Mouse (Mus musculus) heart, adult 11 months (tissue): ENCODE data around the gene Ntrk3.
A peak's percentile ranks its signal among the peaks of the same experiment; 100 is the strongest.

Source experiments
- DNase-seq: peaks from one replicate; pipeline ENCODE4 v3.0.0; 2022

Gene Ntrk3

DNA sequence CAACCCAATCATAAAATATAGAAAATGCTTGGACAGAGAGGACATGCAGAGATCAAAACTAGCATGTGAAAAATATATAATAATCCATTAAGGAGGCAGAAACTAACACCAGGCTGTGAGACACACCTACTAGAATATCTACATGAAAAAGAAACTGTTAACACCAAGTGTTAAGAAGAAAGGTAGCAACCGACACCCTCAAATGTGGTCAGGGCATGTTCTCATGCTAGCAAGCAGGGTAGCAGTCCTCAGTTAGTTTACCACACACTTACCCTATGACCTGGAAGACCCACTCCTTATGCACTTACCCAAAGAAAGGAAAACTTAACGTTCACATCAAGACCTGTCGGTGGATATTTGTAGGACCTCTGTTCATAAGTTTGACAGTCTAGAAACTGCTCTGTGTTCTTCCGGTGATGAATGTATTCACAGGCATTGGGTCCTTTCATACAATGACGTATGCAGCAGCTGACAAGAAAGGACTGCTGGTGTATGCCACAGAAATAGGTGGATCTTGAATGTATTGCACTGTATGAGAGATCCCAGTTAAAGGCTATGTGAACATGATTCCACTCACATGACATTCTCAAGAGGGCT, at the start of gene Ntrk3:
Gene Ntrk3 (minus strand): TSS at position 399 of the 597 bp plus-strand sequence.
- no peak for DNase-seq

DNA sequence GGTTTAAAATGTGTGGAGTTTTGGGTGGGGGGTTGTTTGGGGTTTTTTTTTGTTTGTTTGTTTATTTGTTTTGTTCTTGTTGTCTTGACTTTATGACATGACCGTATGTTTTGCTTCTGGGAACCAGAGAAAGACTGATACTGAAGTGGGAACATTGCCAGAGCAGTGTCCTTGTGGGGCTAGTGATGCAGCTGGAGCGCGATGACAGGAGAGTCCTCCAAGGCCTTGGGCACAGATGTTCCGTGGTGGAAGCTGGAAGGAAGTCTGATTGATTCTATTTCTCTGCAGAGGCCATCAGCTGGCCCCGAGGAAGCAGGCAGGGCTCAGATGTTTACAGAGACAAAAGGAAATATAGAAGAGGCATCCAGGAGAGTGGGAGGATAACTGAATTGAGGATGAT, 48.1 kb upstream of the Ntrk3 start:
- DNase-seq, result no peak

DNA sequence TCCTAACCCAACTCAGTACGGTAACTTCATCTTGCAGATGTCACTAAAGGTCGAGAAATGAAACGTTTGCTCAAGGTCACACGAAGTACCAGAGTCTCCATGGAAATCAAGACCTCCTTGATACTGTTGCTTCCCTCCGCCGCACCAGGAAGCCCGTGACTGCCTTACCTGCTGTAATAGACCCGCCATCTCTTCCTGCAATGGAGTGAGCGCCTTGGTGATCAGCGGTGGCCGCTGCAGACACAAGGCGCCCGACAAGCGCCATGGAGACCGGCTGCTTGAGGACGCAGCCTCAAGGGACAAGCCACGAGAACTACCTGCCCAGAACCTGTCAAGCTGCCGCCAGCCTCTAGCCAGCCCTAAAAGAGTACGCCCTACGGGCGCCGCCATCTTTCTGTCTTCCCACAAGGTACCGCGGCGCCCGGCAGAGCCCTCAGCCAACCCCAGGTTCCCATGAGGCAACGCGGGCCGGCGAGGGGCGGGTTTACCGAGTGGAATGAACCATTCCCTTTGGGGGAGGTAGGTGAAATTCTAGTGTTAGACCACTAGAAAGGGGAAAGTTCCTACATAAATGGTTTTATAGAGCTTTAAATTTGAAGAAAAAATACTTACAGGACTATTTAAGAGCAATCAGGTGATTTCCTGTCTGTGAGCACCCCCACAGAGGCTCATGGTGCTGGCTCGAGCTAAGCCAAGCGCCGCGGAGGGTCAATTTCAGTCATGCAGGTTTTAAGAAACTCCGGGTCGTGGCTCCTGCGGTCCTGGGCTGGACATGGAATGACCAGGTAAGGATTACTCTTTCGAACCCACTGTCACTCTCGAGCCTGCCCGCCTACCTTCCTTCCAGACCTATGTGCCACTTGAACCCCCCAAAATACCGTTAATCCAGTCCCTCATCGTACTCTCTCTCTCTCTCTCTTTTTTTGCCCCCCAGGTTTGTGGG, 45.1 kb upstream of the Ntrk3 start, which contains the start of the genes Mrps11 and Mrpl46:
Gene Mrps11 (plus strand): TSS at position 481 of the 943 bp plus-strand sequence.
Gene Mrpl46 (minus strand): TSS at position 893 of the 943 bp plus-strand sequence.
- peak; percentile 98 for DNase-seq

DNA sequence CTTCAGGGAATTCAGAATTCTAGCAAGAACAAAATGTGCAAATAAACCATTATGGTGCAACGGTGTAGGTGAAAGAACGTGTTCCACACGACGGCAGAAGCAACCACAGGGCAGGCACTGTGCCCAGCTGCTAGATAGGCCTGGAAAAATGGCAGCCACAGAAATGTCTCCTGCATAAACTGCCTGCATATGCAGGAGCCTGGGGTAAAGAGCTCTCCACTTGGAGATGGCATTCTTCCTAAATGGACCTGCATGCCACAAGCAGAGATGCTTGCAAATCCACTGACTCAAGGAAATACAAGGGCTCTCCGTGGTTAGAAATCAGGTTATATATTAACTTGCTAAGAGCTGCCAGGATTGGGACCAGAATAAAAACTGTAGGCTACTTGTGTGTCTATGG, 40.9 kb upstream of the Ntrk3 start:
- DNase-seq, result peak; percentile 67

DNA sequence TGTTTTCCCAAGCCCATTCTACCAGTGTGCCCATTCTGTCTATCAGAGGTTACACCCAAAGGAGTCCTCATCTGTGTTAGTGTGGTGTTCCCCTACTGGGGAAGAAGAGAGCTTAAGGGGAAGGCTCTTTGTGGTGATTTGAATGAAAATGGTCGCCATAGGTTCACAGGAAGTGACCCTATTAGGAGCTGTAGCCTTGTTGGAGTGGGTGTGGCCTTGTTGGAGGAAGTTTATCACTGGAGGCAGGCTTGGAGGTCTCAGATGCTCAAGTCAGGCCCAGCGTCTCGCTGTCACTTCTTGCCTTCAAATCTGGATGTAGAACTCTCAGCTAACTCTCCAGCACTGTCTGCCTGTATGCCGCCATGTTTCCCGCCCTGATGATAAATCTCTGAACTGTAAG, 33.1 kb upstream of the Ntrk3 start:
- peak; percentile 80 for DNase-seq

DNA sequence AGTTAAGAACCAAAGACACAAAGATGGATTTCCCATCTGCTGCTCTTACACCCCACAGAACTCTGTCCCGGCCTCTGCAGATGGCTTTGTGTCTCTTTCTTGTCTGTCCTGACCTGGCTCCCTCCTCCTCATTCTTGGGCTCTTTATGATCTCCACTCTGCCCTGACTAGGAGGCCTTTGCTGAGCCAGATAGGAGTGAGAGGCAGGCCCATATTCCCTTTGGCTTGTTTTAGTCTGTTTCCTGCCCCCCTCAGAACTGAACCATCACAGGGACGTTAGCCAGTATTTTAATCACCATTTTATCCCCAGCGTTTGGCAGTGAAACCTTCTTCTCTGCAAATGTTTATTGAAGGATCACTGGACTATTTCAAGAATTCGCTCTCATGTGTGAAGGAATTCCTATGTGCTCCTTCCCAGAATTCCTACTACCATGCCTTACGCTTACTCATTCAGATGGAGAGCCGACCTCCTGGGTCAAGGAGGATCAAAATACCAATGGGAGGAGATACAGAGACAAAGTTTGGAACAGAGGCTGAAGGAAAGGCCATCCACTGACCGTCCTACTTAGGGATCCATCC, 31.4 kb upstream of the Ntrk3 start:
- peak; percentile 53 for DNase-seq

DNA sequence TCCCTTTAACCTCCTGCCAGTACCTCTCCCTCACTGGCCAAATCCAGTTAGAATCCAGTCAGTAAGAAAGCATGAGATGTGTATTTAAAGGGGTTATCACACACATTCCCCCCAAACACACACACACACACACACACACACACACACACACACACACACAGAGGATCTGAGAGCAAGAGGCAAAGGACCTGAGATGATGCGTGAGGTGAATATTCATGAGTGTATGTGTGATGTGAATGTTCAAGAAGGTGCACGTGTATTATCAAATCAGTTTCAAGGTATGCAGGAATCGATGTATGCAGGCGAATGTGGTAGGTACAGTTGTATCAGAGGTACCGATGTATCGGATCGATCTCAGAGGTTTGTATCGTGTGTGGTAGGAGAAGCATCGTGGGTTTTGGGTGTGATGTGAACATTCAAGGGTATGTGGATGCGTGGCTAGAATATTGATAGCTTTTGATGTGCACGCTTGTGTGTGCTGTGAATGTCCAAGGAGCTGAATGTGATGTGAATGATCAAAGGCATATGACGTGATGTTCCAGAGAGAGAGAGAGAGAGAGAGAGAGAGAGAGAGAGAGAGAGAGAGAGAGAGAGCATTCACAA, 30.2 kb upstream of the Ntrk3 start:
- DNase-seq, result peak; percentile 37

DNA sequence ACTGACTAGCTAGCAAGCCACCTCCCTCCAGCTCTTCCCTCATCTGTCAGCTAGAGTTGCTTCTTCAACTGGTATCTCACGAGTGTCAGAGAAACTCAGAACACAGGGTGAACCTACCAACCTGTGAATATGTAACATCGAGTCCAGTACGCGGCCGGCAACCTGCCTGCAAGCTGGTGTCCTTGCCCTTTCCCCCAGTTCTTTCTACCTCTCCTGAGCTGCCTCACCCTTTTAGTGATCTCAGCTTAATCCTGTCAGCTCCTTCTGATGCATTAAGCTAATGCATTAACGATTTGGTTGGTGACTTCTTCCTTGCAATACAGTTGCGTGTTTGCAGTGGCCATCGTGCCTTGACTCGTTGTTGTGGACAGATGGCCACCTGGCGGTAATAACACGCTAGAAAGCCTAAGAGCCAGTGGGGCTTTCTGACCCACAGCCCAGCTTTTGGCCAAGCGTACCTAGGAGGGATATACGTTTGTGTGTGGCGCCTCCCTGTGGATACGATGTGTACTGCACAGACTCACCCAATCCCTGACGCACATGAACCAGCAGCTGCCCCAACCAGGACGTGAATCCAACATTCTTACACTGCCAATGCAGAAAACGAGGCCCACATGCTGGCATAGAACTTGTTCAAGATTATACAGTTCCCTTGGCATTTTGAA, 28.3 kb upstream of the Ntrk3 start:
- DNase-seq, result peak; percentile 90

DNA sequence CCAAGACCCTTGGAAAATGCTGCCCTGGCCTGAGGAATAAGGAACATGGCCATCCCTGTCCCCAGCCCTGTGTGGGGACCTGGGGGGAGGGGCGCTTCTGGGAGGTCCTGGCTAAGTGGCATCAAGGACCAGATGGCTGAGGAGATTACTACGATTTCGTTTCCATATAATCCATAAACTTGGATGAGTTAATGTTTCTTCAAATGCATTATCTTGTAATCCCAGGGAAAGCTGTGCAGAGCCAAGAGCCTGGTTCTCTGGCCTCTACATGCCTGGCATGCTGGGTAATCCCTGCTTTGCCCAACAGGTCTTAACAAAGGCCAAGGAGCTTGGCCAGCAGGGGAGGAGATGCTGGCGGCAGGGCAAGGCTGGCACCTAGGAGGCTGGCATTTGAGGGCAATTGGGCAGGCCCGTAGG, 27.4 kb upstream of the Ntrk3 start:
- peak; percentile 45 for DNase-seq

DNA sequence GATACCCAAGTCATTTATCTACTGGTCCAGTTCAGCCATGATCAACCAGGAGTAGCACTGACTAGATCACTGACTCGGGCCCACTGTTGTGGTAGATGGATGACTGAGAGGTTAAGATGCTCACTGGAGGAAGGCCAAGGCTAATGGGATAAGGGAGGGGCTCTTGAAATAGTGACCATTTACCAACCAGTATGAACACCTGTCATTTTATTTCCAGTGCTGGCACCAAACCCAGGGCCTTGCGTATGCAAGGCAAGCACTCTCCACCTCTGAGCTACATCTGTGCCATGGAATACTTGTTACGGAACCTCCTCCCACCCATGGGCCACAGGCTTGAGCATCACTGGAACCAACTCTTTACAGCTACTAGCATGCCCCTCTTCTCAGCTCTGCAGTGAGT, 26.0 kb upstream of the Ntrk3 start:
- DNase-seq, result no peak

DNA sequence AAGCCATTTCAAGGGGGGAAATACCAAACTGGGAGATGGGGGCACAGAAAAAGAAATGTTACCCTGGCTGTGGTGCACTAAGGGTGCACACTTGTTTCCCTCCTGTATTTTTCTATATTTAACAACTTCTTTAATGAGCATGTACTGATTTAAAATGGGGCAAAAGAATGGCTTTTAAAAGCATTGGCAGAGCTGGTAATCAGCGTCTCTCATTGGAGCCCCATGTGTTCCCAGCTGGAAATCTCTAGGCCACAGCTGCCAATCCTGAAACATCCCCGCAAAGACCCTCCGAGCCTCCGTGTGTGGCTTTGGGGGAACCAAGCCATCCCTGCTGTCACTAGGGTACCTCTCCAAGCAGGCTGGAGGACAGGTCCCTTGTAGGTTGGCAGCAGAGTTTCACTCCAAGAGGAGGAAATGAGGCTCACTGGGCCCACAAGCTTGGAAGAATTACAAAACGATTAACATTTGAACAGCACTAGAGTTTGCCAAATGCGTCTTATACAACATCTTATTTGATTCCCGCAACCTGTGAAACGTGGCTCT, 16.7 kb upstream of the Ntrk3 start:
- DNase-seq, result peak; percentile 86

DNA sequence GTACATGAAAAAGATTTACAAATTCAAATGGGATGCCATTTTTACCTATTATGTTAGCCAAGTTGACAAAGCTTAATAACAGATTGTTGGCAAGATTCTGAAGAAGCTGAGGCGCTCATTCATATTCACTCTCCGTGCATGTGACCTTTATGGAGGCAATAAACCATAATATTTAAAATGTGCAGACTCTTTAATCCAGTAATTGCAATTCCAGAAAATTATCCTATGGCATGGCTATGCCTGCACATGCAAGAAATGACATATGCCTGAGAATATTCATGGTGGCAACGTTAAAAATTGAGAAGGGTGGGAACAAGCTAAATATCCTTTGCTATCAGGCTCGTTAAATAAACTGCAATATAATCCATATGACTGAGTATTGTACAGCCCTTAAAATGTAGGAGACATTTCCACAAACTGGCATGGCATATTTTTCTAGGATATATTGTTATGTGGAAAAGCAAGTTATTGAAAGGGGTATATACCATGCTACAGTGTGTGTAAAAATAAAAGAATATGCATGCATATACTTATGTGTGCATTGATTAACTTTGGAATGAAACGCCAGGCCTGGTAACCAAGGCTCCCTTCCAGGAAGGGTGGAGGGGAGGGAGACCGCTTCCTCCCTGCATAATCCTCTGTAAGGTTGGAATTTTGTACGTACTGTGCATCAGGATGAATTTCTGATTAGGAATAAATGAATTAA, 16.1 kb upstream of the Ntrk3 start:
- peak; percentile 11 for DNase-seq

DNA sequence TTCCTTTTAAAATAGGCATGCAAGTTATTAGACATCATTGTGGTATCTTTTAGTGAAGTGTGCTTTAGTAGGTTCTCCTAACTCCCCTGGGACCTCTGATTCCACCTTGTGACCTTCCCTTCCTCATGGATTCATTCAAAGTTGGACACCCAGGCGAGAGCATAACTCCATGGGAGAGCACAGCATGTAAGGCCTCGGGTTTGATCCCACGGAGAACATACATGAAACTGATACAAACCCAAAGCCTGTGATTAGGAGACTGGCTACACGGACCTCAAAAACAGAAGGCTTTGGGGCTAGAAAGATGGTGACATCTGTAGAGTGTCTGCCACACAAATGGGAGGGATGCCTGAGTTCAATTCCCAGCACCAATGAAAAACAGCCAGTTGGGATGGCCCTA, 15.1 kb upstream of the Ntrk3 start:
- peak; percentile 65 for DNase-seq

DNA sequence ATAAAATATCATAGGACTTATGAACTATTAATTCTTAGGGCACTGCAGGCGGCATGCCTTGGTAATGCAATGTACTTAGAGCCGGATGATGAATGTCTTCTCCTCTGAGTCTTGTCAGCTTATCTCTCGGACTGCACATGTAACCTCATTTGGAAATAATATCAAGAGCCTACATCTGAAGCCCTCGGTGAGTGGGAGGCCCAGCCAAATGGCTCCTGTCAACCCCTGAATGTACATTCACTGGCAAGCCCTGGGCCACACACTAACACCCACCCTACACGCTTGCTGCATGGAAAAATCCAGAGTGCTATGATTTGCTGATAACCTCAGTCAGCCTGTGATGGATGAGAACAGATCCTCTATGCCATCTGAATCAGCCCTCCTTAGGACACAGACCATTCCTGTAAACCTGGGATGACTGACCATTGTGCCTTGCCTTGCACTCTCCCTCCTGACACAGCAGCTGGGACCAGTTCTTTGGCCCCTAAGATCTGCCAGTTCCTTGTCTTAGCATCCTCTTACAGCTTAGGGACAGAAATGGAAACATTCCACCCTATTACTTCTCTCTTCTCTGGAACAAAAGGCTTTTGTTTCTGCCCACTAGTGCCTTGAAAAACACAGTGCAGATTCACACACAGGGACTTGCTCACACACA, 6.0 kb upstream of the Ntrk3 start:
- no peak for DNase-seq

DNA sequence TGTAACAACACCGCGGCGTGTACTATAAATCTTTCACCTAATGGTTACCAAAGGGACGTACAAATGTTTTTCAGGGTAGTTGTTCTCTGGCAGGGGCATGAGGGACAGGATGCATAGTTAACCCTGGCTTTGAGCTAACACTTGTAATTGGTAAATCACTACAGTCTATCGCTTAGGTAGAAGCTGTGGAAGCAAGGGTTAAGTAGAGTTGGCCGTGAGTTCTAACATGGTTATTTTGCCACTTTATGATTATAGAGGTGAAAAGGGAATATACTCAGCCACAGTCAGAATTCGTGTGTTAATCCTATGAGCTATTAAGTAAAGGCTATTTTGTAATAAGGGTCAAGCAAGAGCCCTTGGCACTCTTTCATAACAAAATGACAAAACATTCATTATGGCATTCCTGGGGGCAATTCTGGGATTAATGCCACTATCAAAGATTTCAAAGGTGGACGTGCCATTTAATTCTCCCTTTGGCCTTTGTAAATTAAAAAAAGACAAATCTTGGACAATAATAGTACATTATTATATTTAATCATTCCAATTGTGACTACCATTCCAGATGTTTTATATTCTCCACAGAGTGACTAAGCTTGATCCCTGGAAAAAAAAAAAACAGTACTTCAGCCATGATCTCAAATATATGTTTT, 1.7 kb upstream of the Ntrk3 start:
- no peak for DNase-seq

DNA sequence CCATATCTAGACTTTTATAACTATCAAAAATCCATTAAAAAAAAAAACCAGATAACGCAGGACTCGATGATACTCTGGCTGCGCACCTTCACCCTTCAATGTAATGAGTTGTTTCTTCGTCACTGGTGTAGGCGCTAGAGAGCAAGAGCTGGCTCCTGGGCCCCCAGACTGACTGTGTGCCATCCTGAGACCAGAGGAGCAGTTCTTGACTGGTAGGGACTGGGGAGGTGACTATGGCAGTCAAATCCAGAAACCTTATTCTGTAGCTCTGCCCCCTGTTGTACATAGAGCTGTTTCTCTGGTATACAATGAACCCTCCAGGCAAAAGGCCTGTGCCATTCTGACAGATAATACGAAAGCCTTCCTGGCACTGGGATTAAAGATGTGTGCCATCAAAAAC, 616 bp downstream of the Ntrk3 start:
- no peak for DNase-seq

DNA sequence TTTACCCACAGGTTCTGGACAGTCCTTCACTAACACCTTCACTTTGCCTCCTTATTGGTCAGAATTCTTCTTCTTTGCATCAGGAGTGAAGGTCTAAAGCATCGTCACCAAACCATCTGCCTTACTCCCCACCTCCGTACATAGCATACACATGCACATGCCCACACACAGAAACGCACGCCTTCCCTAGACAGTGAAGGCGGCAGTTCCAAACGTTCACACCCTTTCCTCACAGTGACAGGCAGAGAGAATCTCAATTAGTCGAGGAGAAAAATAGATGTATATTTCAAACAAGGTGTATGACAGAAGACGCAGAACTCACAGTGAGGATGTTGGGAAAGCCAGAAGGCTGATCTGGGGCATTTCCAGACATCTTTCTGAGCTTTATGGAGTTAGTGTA, 6.4 kb downstream of the Ntrk3 start:
- DNase-seq, result no peak

DNA sequence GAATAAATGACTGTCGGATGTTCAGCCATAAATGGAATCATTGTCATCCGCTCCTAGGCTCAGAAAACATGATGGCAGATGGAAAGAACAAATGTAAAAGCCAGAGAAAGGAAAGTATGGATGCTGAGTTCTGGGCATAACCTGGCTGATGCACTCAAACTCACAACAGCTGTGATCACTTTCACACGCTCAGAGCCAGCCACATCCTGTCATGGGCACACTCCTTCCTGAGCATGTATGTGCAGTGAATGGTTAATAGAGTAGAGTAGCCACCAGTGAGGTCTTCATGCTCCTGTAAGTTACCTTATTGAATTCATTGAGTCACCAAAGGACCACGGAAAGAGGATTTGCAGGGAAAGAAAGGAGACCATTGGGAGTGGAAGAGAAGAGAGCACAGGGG, 13.2 kb downstream of the Ntrk3 start:
- DNase-seq, result no peak

DNA sequence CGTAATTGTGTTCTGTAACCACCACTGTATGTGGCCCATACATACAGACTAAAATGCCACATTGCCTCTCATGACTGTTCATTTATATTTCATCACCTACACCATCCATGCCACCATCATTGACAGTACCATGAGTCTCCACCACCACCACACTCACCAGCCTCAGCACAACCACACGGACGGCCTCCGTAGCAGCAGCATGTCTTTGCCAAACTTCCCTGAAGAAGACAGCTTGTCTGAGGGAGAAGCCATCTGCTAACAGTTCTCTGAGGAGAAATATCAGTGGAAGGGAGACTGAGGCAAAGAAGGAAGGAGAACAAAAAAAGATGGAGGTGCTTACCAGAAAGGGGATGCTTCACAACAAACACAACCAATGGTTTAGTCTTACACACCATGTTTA, 15.8 kb downstream of the Ntrk3 start:
- peak; percentile 57 for DNase-seq

DNA sequence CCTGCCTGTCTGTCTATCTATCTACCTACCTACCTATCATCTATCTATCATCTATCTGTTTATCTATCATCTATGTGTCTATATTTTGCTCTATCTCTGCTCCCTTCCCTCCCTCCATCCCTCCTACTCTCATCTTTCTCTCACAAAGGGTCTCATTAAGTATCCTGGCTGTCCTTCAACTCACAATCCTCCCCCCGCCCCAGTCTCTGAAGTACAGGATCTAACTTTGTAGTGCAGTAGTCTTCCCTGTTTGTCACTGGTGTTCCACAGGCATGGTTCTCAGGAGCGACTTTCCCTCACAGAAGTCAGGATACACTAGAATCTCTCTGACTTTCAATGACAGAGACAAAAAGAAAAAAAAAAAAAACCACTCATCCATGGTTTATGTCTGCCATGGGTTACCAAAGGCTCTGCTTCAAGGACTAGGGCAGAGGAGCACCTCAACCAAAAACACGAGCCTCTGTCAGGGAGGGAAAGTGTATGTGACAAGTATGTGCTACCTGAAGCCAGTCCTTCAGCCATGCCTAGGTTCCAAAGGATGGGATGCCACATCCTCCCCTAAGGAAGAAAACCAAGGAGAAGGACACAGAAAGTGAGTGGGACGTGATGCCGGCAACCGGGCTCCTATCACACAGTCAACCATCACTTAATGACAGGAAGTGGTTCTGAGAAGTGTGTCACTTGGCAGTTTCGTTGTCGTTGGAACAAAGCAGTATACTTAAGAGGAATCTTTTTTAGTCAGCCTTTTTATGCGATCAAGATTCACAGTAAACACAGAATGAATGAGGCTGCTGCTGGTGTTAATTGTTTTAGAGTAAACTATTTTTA, 16.6 kb downstream of the Ntrk3 start:
- peak; percentile 75 for DNase-seq
